Mouse (Mus musculus) heart, postnatal 0 days (tissue): ENCODE measurements around the gene Ppip5k1.

ENCODE experiments used
- CTCF ChIP-seq: IDR thresholded peaks from 2 replicates; pipeline ENCODE4 v1.5.1; 2016; ENCODE audit warnings: antibody characterized with exemption, control low read depth, low read depth
- EP300 ChIP-seq: IDR thresholded peaks from 2 replicates; pipeline ENCODE4 v1.6.1; 2016; ENCODE audit warnings: antibody characterized with exemption, low read depth

DNA sequence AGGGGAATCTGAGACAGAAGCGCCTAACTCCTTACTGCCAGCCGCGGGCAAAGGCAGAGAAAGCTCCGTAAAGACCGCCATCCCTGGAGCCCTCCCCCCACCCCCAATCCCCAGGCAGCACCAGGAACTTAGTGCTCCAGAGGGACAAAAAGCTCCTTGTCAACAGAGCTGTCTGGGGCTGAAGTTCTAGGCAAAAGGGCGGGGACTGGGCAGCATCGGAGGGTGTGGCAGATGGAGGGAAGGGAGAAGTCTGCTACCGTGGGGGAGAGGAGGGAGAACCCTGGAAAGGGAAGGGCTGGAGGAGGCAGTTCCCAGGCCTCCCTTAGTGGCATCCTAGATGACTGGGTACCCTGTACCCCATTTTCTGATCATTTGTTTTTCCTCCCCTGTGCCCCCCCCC, 57.1 kb downstream of the Ppip5k1 start:
- TF ChIP-seq CTCF = no peak
- no peak for TF ChIP-seq EP300
